Comparison of ENCODE assay signal across 24 mouse cellular contexts in the genomic region with DNA sequence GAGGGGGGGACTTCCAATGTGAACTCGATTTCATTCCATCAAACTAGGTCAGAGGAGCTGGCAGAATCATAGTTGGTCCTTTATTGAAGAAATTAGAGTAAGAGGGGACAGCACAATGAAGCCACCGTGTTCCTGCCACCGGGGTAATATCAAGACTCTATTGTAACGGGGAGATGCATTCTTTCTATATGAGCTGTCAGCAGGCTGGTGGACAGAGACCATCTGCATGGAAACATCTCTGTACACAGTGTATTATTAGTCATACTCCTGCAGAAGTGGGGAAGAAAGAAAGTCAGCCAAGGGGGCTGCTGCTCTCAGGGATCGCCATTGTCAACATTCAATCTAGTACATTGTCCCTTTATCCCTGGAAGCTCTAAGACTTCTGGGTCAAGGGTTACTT.
A peak's percentile ranks its signal among the peaks of the same experiment; 100 is the strongest.
DNase-seq lines count a peak whose midpoint lies in the region; ATAC-seq and TF ChIP-seq lines count a peak whose summit lies in the region.
"Had no signal": no experiment of that assay in that cellular context is flagged by ENCODE, and none has a peak within 500 bp of the region (broad histone marks: within the 10 kb centered on the region; RNA-seq: fewer than 3 reads in every experiment).

No protein-coding gene starts in this region.

- DNase-seq in kidney, postnatal 0 days (ENCODE audit: low spot score), result peak; percentile 14
- no peak for DNase-seq in kidney, postnatal 25 days
- peak; percentile 50 for DNase-seq in retina, postnatal 1 day
- no peak for DNase-seq in retina, embryonic 14.5 days (ENCODE audit: low spot score)
- DNase-seq in 3T3-L1 (ENCODE audit: low read depth, low spot score), result peak; percentile 52
- DNase-seq in Muller cell, postnatal 12 days (ENCODE audit: inconsistent ontology term), result peak; percentile 88
- no peak for DNase-seq in urinary bladder, postnatal 14 days (ENCODE audit: low spot score)
- no peak for DNase-seq in right cerebral cortex, postnatal 4 days
- DNase-seq: adrenal gland, adult 2 months; adrenal gland, adult 8-10 months; adrenal gland, postnatal 10 days; adrenal gland, postnatal 14 days; adrenal gland, postnatal 25 days; adrenal gland, postnatal 36 days; B cell, adult 2 months; cerebellum, adult 11 months; cerebellum, adult 11-12 months; cerebellum, adult 18-20 months; cerebellum, adult 2 months had no signal

- no peak overlapping the region for H3K27ac ChIP-seq in kidney, postnatal 0 days

- H3K36me3 ChIP-seq in kidney, postnatal 0 days (ENCODE audit: insufficient read depth, low read length), result no peaks in the 10 kb centered on the region
- H3K36me3 ChIP-seq: G1E had no signal

- 71% methylated on average over 5 of the region's 5 CpGs for WGBS in kidney, postnatal 0 days

- no peaks in the 10 kb centered on the region for H3K27me3 ChIP-seq in kidney, postnatal 0 days (ENCODE audit: insufficient read depth, low read length)
- H3K27me3 ChIP-seq: CH12.LX had no signal

- H3K4me1 ChIP-seq in kidney, postnatal 0 days (replicated peaks; ENCODE audit: insufficient read depth, low read length), result no peaks in the 10 kb centered on the region

- H3K9ac ChIP-seq in kidney, postnatal 0 days (ENCODE audit: low read depth, low read length), result no peak overlapping the region

- H3K4me2 ChIP-seq in kidney, postnatal 0 days (ENCODE audit: low read length), result no peak overlapping the region

- TF ChIP-seq CTCF in kidney, postnatal 0 days (IDR thresholded peaks at IDR 0.05; ENCODE audit: low read depth), result no peak

- ATAC-seq in kidney, postnatal 0 days (replicated peaks; ENCODE audit: low FRiP score, low read depth), result no peak
- ATAC-seq: activated CD4-positive, CD25-positive, alpha-beta regulatory T cell, adult 4 months; CD4-positive, CD25-positive, alpha-beta regulatory T cell, adult 4 months; Patski had no signal

- H3K9me3 ChIP-seq in kidney, postnatal 0 days (replicated peaks; ENCODE audit: low read length), result no peaks in the 10 kb centered on the region
- H3K9me3 ChIP-seq: G1E had no signal

- no peak overlapping the region for H3K4me3 ChIP-seq in kidney, postnatal 0 days (replicated peaks; ENCODE audit: low read depth, low read length)

Comparison
In these comparisons a context has a peak if more than half of its experiments do, and no peak if none do; other contexts are left out.
1. DNase-seq: peak in kidney, postnatal 0 days (single experiment), retina, postnatal 1 day (single experiment), 3T3-L1 (single experiment) and Muller cell, postnatal 12 days (single experiment); none in kidney, postnatal 25 days (0 of 2), retina, embryonic 14.5 days (single experiment), urinary bladder, postnatal 14 days (single experiment) and right cerebral cortex, postnatal 4 days (single experiment).